Mouse (Mus musculus): ENCODE measurements around the gene Epha8. TPM values are rescaled to one million over a fixed set of nuclear protein-coding genes. Genes with fewer than 3 reads are reported as not detected.

The Epha8 gene
- polyA plus RNA-seq, 1 experiment from 2014 or later: 0.62 TPM

GRCm38 (mm10) chr4:136886101-136886500, 70.5 kb downstream of the Epha8 start, which contains the start of gene C1qb:
TSS of gene C1qb (minus strand) at chr4:136886187.
- no peaks in the 10 kb centered on the region for H3K9me3 ChIP-seq (ENCODE audit: low read depth, low read length)
- no peak within 1 kb of the TSS for H3K4me2 ChIP-seq
- no peaks in the 10 kb centered on the region for H3K36me3 ChIP-seq (ENCODE audit: insufficient read depth)
- no peak for DNase-seq
- no peak within 1 kb of the TSS for H3K27ac ChIP-seq (ENCODE audit: low read depth)
- H3K9ac ChIP-seq: no peak within 1 kb of the TSS
- no peak for ATAC-seq (ENCODE audit: insufficient read depth)
- no peaks in the 10 kb centered on the region for H3K4me1 ChIP-seq (ENCODE audit: insufficient read depth)
- H3K27me3 ChIP-seq (ENCODE audit: insufficient read depth, low read length): peaks cover 8% of the 10 kb centered on the region
- no peak for TF ChIP-seq CTCF (IDR thresholded peaks at IDR 0.05; ENCODE audit: low read depth)
- H3K4me3 ChIP-seq (ENCODE audit: low read depth, low read length): no peak within 1 kb of the TSS
- WGBS: 62% methylated on average over 7 of the region's 7 CpGs

Other genes with a start within 250 kb of the Epha8 start
- 7.9 and 8.5 TPM in 2 replicates for gene Ephb2, start 120.8 kb downstream of the Epha8 start, polyA plus RNA-seq (2014; fragmentation: Nextera tagmentation; extraction: Ambion mirVana)
- gene C1qb, start 70.6 kb downstream of the Epha8 start, polyA plus RNA-seq (2014; fragmentation: Nextera tagmentation; extraction: Ambion mirVana): 46.0 and 53.0 TPM in 2 replicates
- 27.3 TPM in 2 replicates for gene C1qc, start 63.8 kb downstream of the Epha8 start, polyA plus RNA-seq (2014; fragmentation: Nextera tagmentation; extraction: Ambion mirVana)
- 26.2 and 29.6 TPM in 2 replicates for gene C1qa, start 58.0 kb downstream of the Epha8 start, polyA plus RNA-seq (2014; fragmentation: Nextera tagmentation; extraction: Ambion mirVana)
- gene Zbtb40, start 92.0 kb upstream of the Epha8 start, polyA plus RNA-seq (2014; fragmentation: Nextera tagmentation; extraction: Ambion mirVana): 5.4 and 5.5 TPM in 2 replicates